Mouse (Mus musculus) ES-E14 (cell line): ENCODE measurements around the gene Ehd2.

Source experiments
- CHD2 ChIP-seq: IDR thresholded peaks from 2 replicates; pipeline ENCODE4 v1.6.1; 2014; ENCODE audit warnings: mild to moderate bottlenecking, low read depth, low read length, inconsistent platforms
- HCFC1 ChIP-seq: IDR thresholded peaks from 2 replicates; pipeline ENCODE4 v1.6.1; 2012; ENCODE audit warnings: low read length, inconsistent platforms, borderline replicate concordance; ENCODE audit not compliant: insufficient read depth
- MAFK ChIP-seq: IDR thresholded peaks from 2 replicates; pipeline ENCODE4 v1.6.1; 2014; ENCODE audit warnings: mild to moderate bottlenecking, low read depth, low read length, inconsistent platforms; ENCODE audit not compliant: insufficient read depth
- ZC3H11A ChIP-seq: IDR thresholded peaks from 2 replicates; pipeline ENCODE4 v1.6.1; 2012; ENCODE audit warnings: low read depth, mild to moderate bottlenecking, inconsistent platforms, low read length, borderline replicate concordance
- ZNF384 ChIP-seq: IDR thresholded peaks from 2 replicates; pipeline ENCODE4 v1.6.1; 2012; ENCODE audit warnings: low read depth, low read length, inconsistent platforms

DNA sequence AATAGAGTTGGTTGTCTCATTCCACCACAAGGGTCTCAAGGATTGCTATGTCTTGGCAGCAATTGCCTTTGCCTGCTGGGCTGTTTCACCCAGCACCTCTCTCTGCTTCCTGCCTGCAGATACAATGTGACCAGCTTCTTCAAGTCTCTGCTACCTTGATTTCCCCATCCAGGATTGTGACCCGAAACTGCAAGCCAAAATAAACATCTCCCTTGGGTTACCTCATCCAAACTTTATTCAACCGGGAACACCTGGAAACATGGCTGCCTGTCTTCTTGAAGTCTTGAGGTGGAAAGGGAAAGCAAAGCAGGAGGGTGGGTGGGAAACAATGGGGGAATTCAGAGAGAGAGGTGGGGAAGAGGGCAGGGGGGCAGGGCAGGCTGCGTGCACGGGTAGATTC lies 50.4 kb downstream of the Ehd2 start:
- TF ChIP-seq ZC3H11A (no peak), HCFC1 (no peak), ZNF384 (no peak), MAFK (no peak), CHD2 (no peak)
